24 mouse cellular contexts compared by ENCODE assay signal in genomic region chr13:112508487-112508886, GRCm38 (mm10).
"Had no signal": no experiment of that assay in that cellular context is flagged by ENCODE, and none has a peak within 500 bp of the region (broad histone marks: within the 10 kb centered on the region; RNA-seq: fewer than 3 reads in every experiment).

No protein-coding gene starts in this region.

- H3K4me2 ChIP-seq: kidney, embryonic 15.5 days; limb, embryonic 12.5 days; limb, embryonic 15.5 days; liver, embryonic 11.5 days; lung, embryonic 14.5 days; midbrain, embryonic 13.5 days; neural tube, embryonic 12.5 days; neural tube, embryonic 15.5 days; stomach, embryonic 15.5 days had no signal

- H3K9ac ChIP-seq: kidney, embryonic 15.5 days; limb, embryonic 12.5 days; limb, embryonic 15.5 days; liver, embryonic 14.5 days; liver, postnatal 0 days; lung, embryonic 14.5 days; midbrain, embryonic 13.5 days; neural tube, embryonic 12.5 days; neural tube, embryonic 15.5 days; stomach, embryonic 15.5 days had no signal

- ATAC-seq: intestine, postnatal 0 days; liver, postnatal 0 days; lung, postnatal 0 days had no signal

- DNase-seq: kidney, adult 8-10 months; kidney, postnatal 10 days; kidney, postnatal 36 days; layer of hippocampus, postnatal 36 days; left cerebral cortex, postnatal 4 days; liver, postnatal 0 days; lung, embryonic 14.5 days; right cerebral cortex, adult 18-20 months; right cerebral cortex, postnatal 14 days; right cerebral cortex, postnatal 4 days had no signal

- H3K27me3 ChIP-seq: kidney, embryonic 15.5 days; limb, embryonic 12.5 days; limb, embryonic 15.5 days; midbrain, embryonic 13.5 days; neural tube, embryonic 12.5 days; neural tube, embryonic 15.5 days; stomach, embryonic 15.5 days had no signal

- H3K9me3 ChIP-seq: kidney, embryonic 15.5 days; limb, embryonic 12.5 days; limb, embryonic 15.5 days; midbrain, embryonic 10.5 days; midbrain, embryonic 13.5 days; neural tube, embryonic 12.5 days; neural tube, embryonic 15.5 days; stomach, embryonic 15.5 days had no signal

- H3K27ac ChIP-seq: kidney, embryonic 15.5 days; left cerebral cortex, adult 2 months; limb, embryonic 12.5 days; limb, embryonic 15.5 days; liver, embryonic 14.5 days; macrophage; midbrain, embryonic 10.5 days; midbrain, embryonic 13.5 days; neural tube, embryonic 12.5 days; neural tube, embryonic 15.5 days; stomach, embryonic 15.5 days had no signal

- H3K4me1 ChIP-seq: kidney, embryonic 15.5 days; midbrain, embryonic 10.5 days; midbrain, embryonic 13.5 days; neural tube, embryonic 12.5 days; neural tube, embryonic 15.5 days; stomach, embryonic 15.5 days had no signal

- H3K4me3 ChIP-seq: kidney, embryonic 15.5 days; left cerebral cortex, adult 2 months; limb, embryonic 12.5 days; limb, embryonic 15.5 days; midbrain, embryonic 10.5 days; midbrain, embryonic 13.5 days; neural tube, embryonic 12.5 days; neural tube, embryonic 15.5 days; stomach, embryonic 15.5 days had no signal
